Mouse (Mus musculus) C2C12 (cell line): ENCODE results near the gene Sc5d.

Experiments
- CEBPB ChIP-seq: IDR thresholded peaks from one replicate; pipeline ENCODE4 v1.6.1; 2011; ENCODE audit warnings: low read depth, mild to moderate bottlenecking, control low read depth, moderate library complexity
- CTCF ChIP-seq: IDR thresholded peaks from one replicate; pipeline ENCODE4 v1.5.1; 2011; ENCODE audit not compliant: control insufficient read depth, insufficient read depth, insufficient read length
- MAX ChIP-seq: IDR thresholded peaks from one replicate; pipeline ENCODE4 v1.6.1; 2011; ENCODE audit warnings: mild to moderate bottlenecking, control low read depth
- MYOG ChIP-seq: IDR thresholded peaks from one replicate; pipeline ENCODE4 v1.6.1; 2011; ENCODE audit not compliant: control insufficient read depth, insufficient read length; ENCODE audit errors: extremely low read depth
- USF1 ChIP-seq: IDR thresholded peaks from one replicate; pipeline ENCODE4 v1.6.1; 2011; ENCODE audit warnings: low read depth, mild to moderate bottlenecking, control low read depth, moderate library complexity

DNA sequence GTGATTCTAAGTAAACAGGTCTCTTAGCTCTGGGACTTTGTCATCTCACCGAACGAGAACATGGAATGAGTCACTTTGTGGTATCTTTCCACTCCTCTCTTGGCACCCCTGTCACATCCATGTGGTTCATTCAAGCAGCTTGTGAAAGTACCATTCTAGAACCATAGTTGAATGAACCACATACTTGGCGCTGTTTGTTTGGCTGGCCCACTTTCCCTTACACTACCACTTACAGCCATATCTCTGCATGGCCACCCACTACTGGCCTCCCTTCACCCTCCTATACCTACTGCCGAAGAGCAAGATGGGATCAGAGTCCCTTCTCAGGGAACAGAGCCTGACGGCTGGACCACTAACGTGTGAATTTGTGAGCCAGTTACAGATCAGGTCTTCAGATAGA, 54.4 kb downstream of the Sc5d start:
- TF ChIP-seq CTCF, result no peak
- TF ChIP-seq MAX, result peak; percentile 61
- TF ChIP-seq USF1, result no peak
- no peak for TF ChIP-seq CEBPB
- TF ChIP-seq MYOG, result no peak
